Mouse (Mus musculus): Measurements from ENCODE around the gene Cyp21a1. TPM values are rescaled to one million over a fixed set of nuclear protein-coding genes. Genes with fewer than 3 reads are reported as not detected.
A peak's percentile ranks its signal among the peaks of the same experiment; 100 is the strongest.
"Not testable (repeated sequence)": the region's sequence is repeated elsewhere in the genome, so short reads cannot be mapped to it uniquely, and the experiment has no call there.

Gene Cyp21a1
- polyA plus RNA-seq, 1 experiment, result not detected

- H3K9me3 ChIP-seq (ENCODE audit: control insufficient read depth, low read length), result no peaks in the 10 kb centered on the region
- no peak for TF ChIP-seq GATA1 (IDR thresholded peaks at IDR 0.05; ENCODE audit: low read length)
- peaks cover 75% of the 10 kb centered on the region for H3K36me3 ChIP-seq (ENCODE audit: control insufficient read depth)
- no peaks in the 10 kb centered on the region for H3K27me3 ChIP-seq (ENCODE audit: control insufficient read depth)
- peaks cover 61% of the 10 kb centered on the region for H3K4me1 ChIP-seq (ENCODE audit: control insufficient read depth)
- peak overlapping the region; percentile 73 for H3K4me3 ChIP-seq (replicated peaks)
These were observed 33.3 kb upstream of the Cyp21a1 start for GRCm38 (mm10) chr17:34837464-34838324.

- Histone ChIP-seq H3K4me1 (ENCODE audit: control insufficient read depth) (peaks cover 56% of the 10 kb centered on the region), H3K9me3 (ENCODE audit: control insufficient read depth, low read length) (no peaks in the 10 kb centered on the region), H3K36me3 (ENCODE audit: control insufficient read depth) (peaks cover 75% of the 10 kb centered on the region), H3K27me3 (ENCODE audit: control insufficient read depth) (no peaks in the 10 kb centered on the region), H3K4me3 (replicated peaks) (peak within 1 kb of the TSS; percentile 73)
- TF ChIP-seq TAL1 (IDR thresholded peaks at IDR 0.05; ENCODE audit: low read length) (no peak), GATA1 (IDR thresholded peaks at IDR 0.05; ENCODE audit: low read length) (no peak)
These were observed 32.5 kb upstream of the Cyp21a1 start, which contains the start of the genes Stk19 and Dxo for GRCm38 (mm10) chr17:34836856-34837221. Stk19 (minus strand) TSS chr17:34836945. Dxo (plus strand) TSS chr17:34837019.

- peaks cover 72% of the 10 kb centered on the region for H3K36me3 ChIP-seq (ENCODE audit: control insufficient read depth)
- peak overlapping the region; percentile 73 for H3K4me3 ChIP-seq (replicated peaks)
- H3K9me3 ChIP-seq (ENCODE audit: control insufficient read depth, low read length), result no peaks in the 10 kb centered on the region
- TF ChIP-seq TAL1 (IDR thresholded peaks at IDR 0.05; ENCODE audit: low read length) (no peak), GATA1 (IDR thresholded peaks at IDR 0.05; ENCODE audit: low read length) (no peak)
- peaks cover 51% of the 10 kb centered on the region for H3K4me1 ChIP-seq (ENCODE audit: control insufficient read depth)
- no peaks in the 10 kb centered on the region for H3K27me3 ChIP-seq (ENCODE audit: control insufficient read depth)
These were observed 31.9 kb upstream of the Cyp21a1 start for GRCm38 (mm10) chr17:34836155-34836855.

- H3K4me3 ChIP-seq (replicated peaks); H3K4me1 ChIP-seq (ENCODE audit: control insufficient read depth); H3K27me3 ChIP-seq (ENCODE audit: control insufficient read depth); H3K9me3 ChIP-seq (ENCODE audit: control insufficient read depth, low read length): not testable (repeated sequence)
- H3K36me3 ChIP-seq (ENCODE audit: control insufficient read depth), result peaks cover 81% of the 10 kb centered on the region
These were observed 26.4 kb upstream of the Cyp21a1 start for GRCm38 (mm10) chr17:34830776-34831175.

GRCm38 (mm10) chr17:34814818-34815370 lies 10.5 kb upstream of the Cyp21a1 start:
- Histone ChIP-seq H3K36me3 (ENCODE audit: control insufficient read depth) (no peaks in the 10 kb centered on the region), H3K4me3 (replicated peaks) (no peak overlapping the region), H3K4me1 (ENCODE audit: control insufficient read depth) (no peaks in the 10 kb centered on the region), H3K27me3 (ENCODE audit: control insufficient read depth) (no peaks in the 10 kb centered on the region), H3K9me3 (ENCODE audit: control insufficient read depth, low read length) (no peaks in the 10 kb centered on the region)
- TF ChIP-seq GATA1 (IDR thresholded peaks at IDR 0.05; ENCODE audit: low read length) (no peak), TAL1 (IDR thresholded peaks at IDR 0.05; ENCODE audit: low read length) (no peak)

- H3K36me3 ChIP-seq (ENCODE audit: control insufficient read depth); H3K27me3 ChIP-seq (ENCODE audit: control insufficient read depth); H3K4me1 ChIP-seq (ENCODE audit: control insufficient read depth); H3K9me3 ChIP-seq (ENCODE audit: control insufficient read depth, low read length); H3K4me3 ChIP-seq (replicated peaks): not testable (repeated sequence)
These were observed 9.4 kb upstream of the Cyp21a1 start for GRCm38 (mm10) chr17:34813747-34814146.

GRCm38 (mm10) chr17:34811275-34811674 lies 6.9 kb upstream of the Cyp21a1 start:
- no peak overlapping the region for H3K4me3 ChIP-seq (replicated peaks)
- no peaks in the 10 kb centered on the region for H3K36me3 ChIP-seq (ENCODE audit: control insufficient read depth)
- H3K4me1 ChIP-seq (ENCODE audit: control insufficient read depth), result no peaks in the 10 kb centered on the region
- no peaks in the 10 kb centered on the region for H3K27me3 ChIP-seq (ENCODE audit: control insufficient read depth)
- no peaks in the 10 kb centered on the region for H3K9me3 ChIP-seq (ENCODE audit: control insufficient read depth, low read length)
- TF ChIP-seq GATA1 (IDR thresholded peaks at IDR 0.05; ENCODE audit: low read length) (no peak), TAL1 (IDR thresholded peaks at IDR 0.05; ENCODE audit: low read length) (no peak)

- H3K9me3 ChIP-seq (ENCODE audit: control insufficient read depth, low read length); H3K27me3 ChIP-seq (ENCODE audit: control insufficient read depth); H3K36me3 ChIP-seq (ENCODE audit: control insufficient read depth); H3K4me3 ChIP-seq (replicated peaks); H3K4me1 ChIP-seq (ENCODE audit: control insufficient read depth): not testable (repeated sequence)
These were observed 6.5 kb upstream of the Cyp21a1 start for GRCm38 (mm10) chr17:34810811-34811210.

- not testable (repeated sequence) for H3K4me3 ChIP-seq (replicated peaks); H3K36me3 ChIP-seq (ENCODE audit: control insufficient read depth); H3K4me1 ChIP-seq (ENCODE audit: control insufficient read depth); H3K9me3 ChIP-seq (ENCODE audit: control insufficient read depth, low read length); H3K27me3 ChIP-seq (ENCODE audit: control insufficient read depth)
These were observed 6.0 kb upstream of the Cyp21a1 start for GRCm38 (mm10) chr17:34810411-34810810.

All from erythroblast, embryonic 14.5 days (primary cell).